Mouse (Mus musculus) kidney, adult 10 weeks (tissue): Measurements from ENCODE around the gene Mesp2. TPM values are rescaled to one million over a fixed set of nuclear protein-coding genes. Genes with fewer than 3 reads are reported as not detected.

Source experiments
- polyA plus RNA-seq: library from polyadenylated mRNA; stranded (reverse); fragments of 350-450 nt; fragmentation: Illumina TruSeq; extraction: RNeasy Lipid Tissue Mini Kit (QIAGEN cat#74804); gene quantifications from one replicate; pipeline ENCODE4 v1.2.3, GENCODE M21; 2014; ENCODE audit warnings: low read depth, low replicate concordance

The Mesp2 gene
- polyA plus RNA-seq = not detected

DNA sequence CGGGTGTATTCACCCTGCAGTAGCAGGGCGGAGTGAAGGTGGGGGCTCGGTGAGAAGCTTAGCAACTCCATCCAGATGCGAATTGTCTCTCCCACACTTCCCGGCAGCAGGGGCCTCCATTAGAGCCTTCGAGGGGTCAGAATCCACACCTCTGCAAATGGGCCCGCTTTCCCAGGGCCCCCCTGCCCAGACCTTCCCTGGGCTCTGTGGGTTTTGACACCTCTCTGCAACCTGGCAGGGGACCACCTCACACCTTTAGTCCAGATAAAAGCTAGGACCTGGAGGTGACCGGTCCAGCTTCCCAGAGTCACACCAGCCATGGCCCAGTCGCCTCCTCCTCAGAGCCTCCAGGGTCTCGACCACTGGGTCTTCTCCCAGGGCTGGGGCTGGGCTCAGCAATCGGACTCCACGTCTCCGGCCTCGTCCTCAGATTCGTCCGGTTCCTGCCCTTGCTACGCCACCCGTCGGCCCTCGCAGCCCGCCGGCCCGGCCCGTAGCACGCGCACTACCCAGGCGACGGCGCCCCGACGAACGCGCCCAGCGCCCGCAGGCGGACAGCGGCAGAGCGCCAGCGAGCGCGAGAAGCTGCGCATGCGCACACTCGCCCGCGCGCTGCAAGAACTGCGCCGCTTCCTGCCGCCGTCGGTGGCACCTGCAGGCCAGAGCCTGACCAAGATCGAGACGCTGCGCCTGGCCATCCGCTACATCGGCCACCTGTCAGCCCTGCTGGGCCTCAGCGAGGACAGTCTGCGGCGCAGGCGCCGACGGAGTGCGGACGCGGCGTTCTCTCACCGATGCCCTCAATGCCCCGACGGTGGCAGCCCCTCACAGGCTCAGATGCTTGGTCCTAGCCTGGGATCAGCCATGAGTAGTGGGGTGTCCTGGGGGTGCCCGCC lies at the start of gene Mesp2:
Gene Mesp2, plus strand, starts transcription at position 117 of the 896 bp plus-strand sequence.

GRCm38 (mm10) chr7:79793688-79794087 lies 16.8 kb upstream of the Mesp2 start, which contains the start of gene Mesp1:
Gene Mesp1, minus strand, starts transcription at chr7:79793788.

DNA sequence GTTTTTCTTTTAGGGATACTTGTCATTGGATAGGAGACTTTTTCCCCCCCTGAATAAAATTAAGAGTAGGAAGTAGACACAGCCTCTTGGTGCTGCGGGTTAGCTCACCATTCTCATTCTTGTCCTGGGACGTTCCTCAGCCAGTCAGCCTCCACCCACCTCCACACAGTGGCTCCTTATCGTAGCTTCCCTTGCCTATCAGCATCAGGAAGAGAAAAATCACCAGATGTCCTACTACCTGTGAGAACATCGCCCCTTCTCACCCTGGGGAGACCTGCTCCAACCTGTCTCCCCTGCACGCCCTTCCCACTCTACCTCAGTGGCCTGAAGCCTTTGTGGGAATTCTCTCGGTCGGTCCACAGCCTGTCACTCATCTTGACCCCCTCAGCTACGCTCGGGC lies 50.3 kb downstream of the Mesp2 start, which contains the start of gene Anpep:
Gene Anpep, minus strand, starts transcription at position 249 of the 400 bp plus-strand sequence.

Other genes with a start within 250 kb of the Mesp2 start
- gene Rhcg, start 193.1 kb upstream of the Mesp2 start, polyA plus RNA-seq = 20.4 TPM
- gene Ticrr, start 150.5 kb upstream of the Mesp2 start, polyA plus RNA-seq = 0.12 TPM
- 0.20 TPM for gene Kif7, start 95.0 kb upstream of the Mesp2 start, polyA plus RNA-seq
- gene Plin1, start 77.8 kb upstream of the Mesp2 start, polyA plus RNA-seq = 1.1 TPM
- 40.0 TPM for gene Pex11a, start 67.6 kb upstream of the Mesp2 start, polyA plus RNA-seq
- gene Wdr93, start 67.6 kb upstream of the Mesp2 start, polyA plus RNA-seq = 1.5 TPM
- gene Mesp1, start 16.9 kb upstream of the Mesp2 start, polyA plus RNA-seq = not detected
- gene Anpep, start 50.3 kb downstream of the Mesp2 start, polyA plus RNA-seq = 36.1 TPM
- gene Ap3s2, start 109.9 kb downstream of the Mesp2 start, polyA plus RNA-seq = 42.6 TPM
- gene Arpin, start 124.6 kb downstream of the Mesp2 start, polyA plus RNA-seq = 10.0 TPM
- gene Zfp710, start 214.1 kb downstream of the Mesp2 start, polyA plus RNA-seq = 0.73 TPM